Mouse (Mus musculus): ENCODE data around the gene Wnt7a. TPM values are rescaled to one million over a fixed set of nuclear protein-coding genes. Genes with fewer than 3 reads are reported as not detected.

Wnt7a gene
- polyA plus RNA-seq, 1 experiment from 2014 or later, result not detected

DNA sequence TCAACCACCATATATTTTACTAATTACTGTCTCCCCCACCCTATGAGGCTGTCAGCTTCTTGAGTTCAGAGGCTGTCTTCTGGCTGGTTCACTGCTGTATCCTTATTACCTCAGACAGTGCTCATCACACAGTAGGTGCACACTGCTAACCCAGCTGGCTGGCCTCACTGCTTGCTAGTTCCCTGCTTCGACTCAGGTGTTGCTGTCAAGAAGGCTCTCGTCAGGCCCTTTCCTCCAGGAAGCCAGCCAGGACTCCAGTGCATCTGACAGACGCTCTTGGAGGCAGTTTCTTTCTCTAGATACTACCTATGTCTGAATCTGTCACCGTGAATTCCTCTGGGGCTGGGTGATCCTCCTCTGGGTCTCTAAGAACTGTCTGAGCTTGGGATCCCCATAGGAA is 85.6 kb downstream of the Wnt7a start:
- H3K9ac ChIP-seq (ENCODE audit: low read depth, low read length), result no peak overlapping the region
- H3K4me1 ChIP-seq (ENCODE audit: control insufficient read depth, insufficient read depth, low read length), result no peaks in the 10 kb centered on the region
- no peak overlapping the region for H3K4me2 ChIP-seq (ENCODE audit: low read depth, low read length)
- 83% methylated on average over 4 of the region's 4 CpGs for WGBS
- no peaks in the 10 kb centered on the region for H3K36me3 ChIP-seq (ENCODE audit: control insufficient read depth, insufficient read depth, low read length)
- no peaks in the 10 kb centered on the region for H3K9me3 ChIP-seq (ENCODE audit: control insufficient read depth, low read length)
- H3K4me3 ChIP-seq (ENCODE audit: low read length), result no peak overlapping the region
- H3K27me3 ChIP-seq (replicated peaks; ENCODE audit: control insufficient read depth, insufficient read depth, low read length), result no peaks in the 10 kb centered on the region
- no peak overlapping the region for H3K27ac ChIP-seq (ENCODE audit: low read length)
- ATAC-seq, result no peak

GRCm38 (mm10) chr6:91324752-91325151 is 86.4 kb downstream of the Wnt7a start:
- Histone ChIP-seq H3K27ac (ENCODE audit: low read length) (no peak overlapping the region), H3K9ac (ENCODE audit: low read depth, low read length) (no peak overlapping the region), H3K9me3 (ENCODE audit: control insufficient read depth, low read length) (no peaks in the 10 kb centered on the region), H3K4me2 (ENCODE audit: low read depth, low read length) (no peak overlapping the region), H3K36me3 (ENCODE audit: control insufficient read depth, insufficient read depth, low read length) (no peaks in the 10 kb centered on the region), H3K4me1 (ENCODE audit: control insufficient read depth, insufficient read depth, low read length) (no peaks in the 10 kb centered on the region), H3K4me3 (ENCODE audit: low read length) (no peak overlapping the region), H3K27me3 (replicated peaks; ENCODE audit: control insufficient read depth, insufficient read depth, low read length) (no peaks in the 10 kb centered on the region)
- no peak for ATAC-seq
- WGBS, result 50% methylated on average over 11 of the region's 11 CpGs

DNA sequence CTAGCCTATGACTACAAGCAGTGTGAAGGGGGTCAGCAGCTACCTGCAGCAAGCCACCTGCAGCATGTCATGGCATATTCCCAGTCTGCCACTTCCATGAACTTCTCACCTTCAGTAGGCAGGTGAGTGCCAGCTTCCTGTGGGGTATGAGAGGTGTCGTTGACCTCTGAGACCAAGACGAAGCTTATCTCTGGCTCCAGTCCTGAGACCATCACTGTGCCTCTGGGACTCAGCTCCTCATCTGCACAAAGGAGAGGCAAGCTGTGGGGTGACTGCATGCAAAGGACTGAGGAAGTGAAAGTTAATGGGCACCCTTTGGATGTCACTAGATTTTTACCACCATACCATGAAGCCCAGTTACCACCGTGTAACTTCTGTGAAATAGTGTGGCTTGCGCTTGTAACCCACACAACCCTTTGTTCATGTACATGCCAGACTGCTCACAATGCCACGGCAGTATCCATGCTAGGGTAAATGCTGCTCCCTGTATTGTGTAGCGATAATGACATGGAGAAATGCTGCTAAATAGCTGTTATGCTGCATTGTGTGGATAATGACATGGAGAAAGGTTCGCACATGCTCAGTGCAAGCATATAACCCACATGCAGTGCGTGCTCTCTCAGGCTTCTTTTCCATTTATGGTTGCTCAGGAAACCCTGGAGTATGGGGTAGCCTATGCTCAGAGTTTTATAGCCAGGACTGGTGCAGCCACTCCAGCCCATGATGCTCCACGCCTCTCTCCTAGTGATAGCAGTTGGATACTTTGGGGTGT is 89.0 kb downstream of the Wnt7a start:
- no peaks in the 10 kb centered on the region for H3K9me3 ChIP-seq (ENCODE audit: control insufficient read depth, low read length)
- H3K4me2 ChIP-seq (ENCODE audit: low read depth, low read length), result no peak overlapping the region
- H3K9ac ChIP-seq (ENCODE audit: low read depth, low read length), result no peak overlapping the region
- 79% methylated on average over 9 of the region's 9 CpGs for WGBS
- no peak overlapping the region for H3K27ac ChIP-seq (ENCODE audit: low read length)
- no peaks in the 10 kb centered on the region for H3K36me3 ChIP-seq (ENCODE audit: control insufficient read depth, insufficient read depth, low read length)
- H3K27me3 ChIP-seq (replicated peaks; ENCODE audit: control insufficient read depth, insufficient read depth, low read length), result no peaks in the 10 kb centered on the region
- H3K4me1 ChIP-seq (ENCODE audit: control insufficient read depth, insufficient read depth, low read length), result no peaks in the 10 kb centered on the region
- no peak for ATAC-seq
- no peak overlapping the region for H3K4me3 ChIP-seq (ENCODE audit: low read length)

Other genes with a start within 250 kb of the Wnt7a start
- gene Fbln2, start 198.9 kb downstream of the Wnt7a start, polyA plus RNA-seq (2015; fragmentation: Nextera tagmentation; extraction: Ambion mirVana), result 43.6 and 51.0 TPM in 2 replicates
- 38.9 and 43.2 TPM in 2 replicates for gene Chchd4, start 62.2 kb upstream of the Wnt7a start, polyA plus RNA-seq (2015; fragmentation: Nextera tagmentation; extraction: Ambion mirVana)
- 35.5 and 35.7 TPM in 2 replicates for gene Tmem43, start 62.3 kb upstream of the Wnt7a start, polyA plus RNA-seq (2015; fragmentation: Nextera tagmentation; extraction: Ambion mirVana)
- 14.9 and 15.7 TPM in 2 replicates for gene Xpc, start 104.5 kb upstream of the Wnt7a start, polyA plus RNA-seq (2015; fragmentation: Nextera tagmentation; extraction: Ambion mirVana)
- gene Lsm3, start 104.6 kb upstream of the Wnt7a start, polyA plus RNA-seq (2015; fragmentation: Nextera tagmentation; extraction: Ambion mirVana), result 215 and 233 TPM in 2 replicates

Data from intestine, embryonic 16.5 days (tissue).